Mouse (Mus musculus): ENCODE data around the gene Ror1. TPM values are rescaled to one million over a fixed set of nuclear protein-coding genes. Genes with fewer than 3 reads are reported as not detected.
A peak's percentile ranks its signal among the peaks of the same experiment; 100 is the strongest.

The Ror1 gene
- polyA plus RNA-seq, 1 experiment, result 10.8 TPM

- H3K27ac ChIP-seq (ENCODE audit: insufficient read depth, low read length), result no peak overlapping the region
- TF ChIP-seq POLR2A (IDR thresholded peaks at IDR 0.05; ENCODE audit: low read depth, low read length) (no peak), CTCF (IDR thresholded peaks at IDR 0.05; ENCODE audit: borderline replicate concordance, insufficient read depth, low read length) (no peak)
- no peak overlapping the region for H3K4me3 ChIP-seq (ENCODE audit: insufficient read depth, low read length)
- H3K4me1 ChIP-seq (ENCODE audit: control insufficient read depth, insufficient read depth, low read length), result no peaks in the 10 kb centered on the region
Measured at GRCm38 (mm10) chr4:100061396-100062066, 34.1 kb upstream of the Ror1 start.

GRCm38 (mm10) chr4:100065686-100066085 is 29.9 kb upstream of the Ror1 start:
- Histone ChIP-seq H3K27ac (ENCODE audit: insufficient read depth, low read length) (no peak overlapping the region), H3K4me1 (ENCODE audit: control insufficient read depth, insufficient read depth, low read length) (0 out of 2 replicates have a peak, but pooled peaks cover 2% of the 10 kb centered on the region), H3K4me3 (ENCODE audit: insufficient read depth, low read length) (no peak overlapping the region)
- no peak for TF ChIP-seq CTCF (IDR thresholded peaks at IDR 0.05; ENCODE audit: borderline replicate concordance, insufficient read depth, low read length)
- no peak for TF ChIP-seq POLR2A (IDR thresholded peaks at IDR 0.05; ENCODE audit: low read depth, low read length)

- TF ChIP-seq POLR2A (IDR thresholded peaks at IDR 0.05; ENCODE audit: low read depth, low read length), result no peak
- TF ChIP-seq CTCF (IDR thresholded peaks at IDR 0.05; ENCODE audit: borderline replicate concordance, insufficient read depth, low read length), result no peak
- H3K4me3 ChIP-seq (ENCODE audit: insufficient read depth, low read length), result no peak overlapping the region
- no peak overlapping the region for H3K27ac ChIP-seq (ENCODE audit: insufficient read depth, low read length)
- 0 out of 2 replicates have a peak, but pooled peaks cover 2% of the 10 kb centered on the region for H3K4me1 ChIP-seq (ENCODE audit: control insufficient read depth, insufficient read depth, low read length)
Measured at GRCm38 (mm10) chr4:100070101-100070500, 25.5 kb upstream of the Ror1 start.

- Histone ChIP-seq H3K27ac (ENCODE audit: insufficient read depth, low read length) (no peak overlapping the region), H3K4me3 (ENCODE audit: insufficient read depth, low read length) (peak overlapping the region; percentile 67), H3K4me1 (ENCODE audit: control insufficient read depth, insufficient read depth, low read length) (peaks cover 10% of the 10 kb centered on the region)
- TF ChIP-seq POLR2A (IDR thresholded peaks at IDR 0.05; ENCODE audit: low read depth, low read length) (no peak; the same call in 1 of the 2 replicates), CTCF (IDR thresholded peaks at IDR 0.05; ENCODE audit: borderline replicate concordance, insufficient read depth, low read length) (no peak)
Measured at GRCm38 (mm10) chr4:100096596-100097181, 1.1 kb downstream of the Ror1 start.

GRCm38 (mm10) chr4:100097364-100097979 is 1.9 kb downstream of the Ror1 start:
- H3K4me3 ChIP-seq (ENCODE audit: insufficient read depth, low read length), result no peak overlapping the region; the same call in 1 of the 2 replicates
- no peak overlapping the region for H3K27ac ChIP-seq (ENCODE audit: insufficient read depth, low read length)
- TF ChIP-seq CTCF (IDR thresholded peaks at IDR 0.05; ENCODE audit: borderline replicate concordance, insufficient read depth, low read length), result no peak
- TF ChIP-seq POLR2A (IDR thresholded peaks at IDR 0.05; ENCODE audit: low read depth, low read length), result no peak
- H3K4me1 ChIP-seq (ENCODE audit: control insufficient read depth, insufficient read depth, low read length), result peaks cover 10% of the 10 kb centered on the region

- no peak overlapping the region for H3K4me3 ChIP-seq (ENCODE audit: insufficient read depth, low read length)
- H3K4me1 ChIP-seq (ENCODE audit: control insufficient read depth, insufficient read depth, low read length), result peaks cover 13% of the 10 kb centered on the region
- TF ChIP-seq CTCF (IDR thresholded peaks at IDR 0.05; ENCODE audit: borderline replicate concordance, insufficient read depth, low read length) (no peak), POLR2A (IDR thresholded peaks at IDR 0.05; ENCODE audit: low read depth, low read length) (no peak)
- H3K27ac ChIP-seq (ENCODE audit: insufficient read depth, low read length), result peak overlapping the region; percentile 66
Measured at GRCm38 (mm10) chr4:100101066-100101820, 5.7 kb downstream of the Ror1 start.

GRCm38 (mm10) chr4:100101844-100102243 is 6.3 kb downstream of the Ror1 start:
- no peak overlapping the region for H3K27ac ChIP-seq (ENCODE audit: insufficient read depth, low read length)
- peaks cover 13% of the 10 kb centered on the region for H3K4me1 ChIP-seq (ENCODE audit: control insufficient read depth, insufficient read depth, low read length)
- H3K4me3 ChIP-seq (ENCODE audit: insufficient read depth, low read length), result no peak overlapping the region
- TF ChIP-seq POLR2A (IDR thresholded peaks at IDR 0.05; ENCODE audit: low read depth, low read length) (no peak), CTCF (IDR thresholded peaks at IDR 0.05; ENCODE audit: borderline replicate concordance, insufficient read depth, low read length) (no peak)

GRCm38 (mm10) chr4:100104241-100104640 is 8.7 kb downstream of the Ror1 start:
- Histone ChIP-seq H3K4me3 (ENCODE audit: insufficient read depth, low read length) (no peak overlapping the region), H3K4me1 (ENCODE audit: control insufficient read depth, insufficient read depth, low read length) (peaks cover 11% of the 10 kb centered on the region; the same call in 1 of the 2 replicates), H3K27ac (ENCODE audit: insufficient read depth, low read length) (no peak overlapping the region)
- no peak for TF ChIP-seq POLR2A (IDR thresholded peaks at IDR 0.05; ENCODE audit: low read depth, low read length)
- no peak for TF ChIP-seq CTCF (IDR thresholded peaks at IDR 0.05; ENCODE audit: borderline replicate concordance, insufficient read depth, low read length)

GRCm38 (mm10) chr4:100107593-100107992 is 12.0 kb downstream of the Ror1 start:
- H3K4me3 ChIP-seq (ENCODE audit: insufficient read depth, low read length), result no peak overlapping the region
- 0 out of 2 replicates have a peak, but pooled peaks cover 2% of the 10 kb centered on the region for H3K4me1 ChIP-seq (ENCODE audit: control insufficient read depth, insufficient read depth, low read length)
- H3K27ac ChIP-seq (ENCODE audit: insufficient read depth, low read length), result no peak overlapping the region
- TF ChIP-seq CTCF (IDR thresholded peaks at IDR 0.05; ENCODE audit: borderline replicate concordance, insufficient read depth, low read length) (no peak), POLR2A (IDR thresholded peaks at IDR 0.05; ENCODE audit: low read depth, low read length) (no peak)

Data from embryonic fibroblast, embryonic 13.5 days (primary cell).